Mouse (Mus musculus): ENCODE measurements around the gene Sugct.

Gene Sugct

GRCm38 (mm10) chr13:17694911-17695699 lies at the start of gene Sugct, which contains the start of gene Mplkip:
Gene Sugct (minus strand): TSS chr13:17695553.
Gene Mplkip (plus strand): TSS chr13:17695192.
- DNase-seq (ENCODE audit: low spot score): peak; percentile 98

GRCm38 (mm10) chr13:17728798-17729197 lies 33.4 kb upstream of the Sugct start:
- DNase-seq (ENCODE audit: low spot score): no peak

GRCm38 (mm10) chr13:17727922-17728321 lies 32.6 kb upstream of the Sugct start:
- no peak for DNase-seq (ENCODE audit: low spot score)

GRCm38 (mm10) chr13:17717357-17717756 lies 22.0 kb upstream of the Sugct start:
- DNase-seq (ENCODE audit: low spot score): no peak

- DNase-seq (ENCODE audit: low spot score): no peak
Observed at GRCm38 (mm10) chr13:17708784-17709311, 13.5 kb upstream of the Sugct start.

- DNase-seq (ENCODE audit: low spot score): no peak
Observed at GRCm38 (mm10) chr13:17705188-17705826, 10.0 kb upstream of the Sugct start.

- no peak for DNase-seq (ENCODE audit: low spot score)
Observed at GRCm38 (mm10) chr13:17702311-17702710, 7.0 kb upstream of the Sugct start.

GRCm38 (mm10) chr13:17701322-17701721 lies 6.0 kb upstream of the Sugct start:
- no peak for DNase-seq (ENCODE audit: low spot score)

GRCm38 (mm10) chr13:17700090-17700715 lies 4.8 kb upstream of the Sugct start:
- no peak for DNase-seq (ENCODE audit: low spot score)

GRCm38 (mm10) chr13:17695898-17696580 lies 686 bp upstream of the Sugct start:
- no peak for DNase-seq (ENCODE audit: low spot score)

- DNase-seq (ENCODE audit: low spot score): no peak
Observed at GRCm38 (mm10) chr13:17694414-17694813, 939 bp downstream of the Sugct start.

GRCm38 (mm10) chr13:17693816-17694215 lies 1.5 kb downstream of the Sugct start:
- no peak for DNase-seq (ENCODE audit: low spot score)

GRCm38 (mm10) chr13:17691436-17691835 lies 3.9 kb downstream of the Sugct start:
- no peak for DNase-seq (ENCODE audit: low spot score)

- DNase-seq (ENCODE audit: low spot score): no peak
Observed at GRCm38 (mm10) chr13:17690686-17691085, 4.7 kb downstream of the Sugct start.

- DNase-seq (ENCODE audit: low spot score): no peak
Observed at GRCm38 (mm10) chr13:17689461-17689860, 5.9 kb downstream of the Sugct start.

- DNase-seq (ENCODE audit: low spot score): no peak
Observed at GRCm38 (mm10) chr13:17671122-17671521, 24.2 kb downstream of the Sugct start.

- no peak for DNase-seq (ENCODE audit: low spot score)
Observed at GRCm38 (mm10) chr13:17667380-17667779, 28.0 kb downstream of the Sugct start.

GRCm38 (mm10) chr13:17642294-17642693 lies 53.1 kb downstream of the Sugct start:
- DNase-seq (ENCODE audit: low spot score): no peak

GRCm38 (mm10) chr13:17638008-17638407 lies 57.3 kb downstream of the Sugct start:
- no peak for DNase-seq (ENCODE audit: low spot score)

GRCm38 (mm10) chr13:17627108-17627507 lies 68.2 kb downstream of the Sugct start:
- DNase-seq (ENCODE audit: low spot score): no peak

- DNase-seq (ENCODE audit: low spot score): no peak
Observed at GRCm38 (mm10) chr13:17624976-17625375, 70.4 kb downstream of the Sugct start.

GRCm38 (mm10) chr13:17606217-17606616 lies 89.1 kb downstream of the Sugct start:
- DNase-seq (ENCODE audit: low spot score): no peak

All from layer of hippocampus, adult 9-10 months (tissue).